Mouse (Mus musculus) spleen, postnatal 14 days (tissue): ENCODE measurements at regions not wholly inside any gene's neighbourhood (a gene's known extent, or its start where the extent isn't known, plus 50 kb on each side); places are given as distances from the start of the nearest gene placed in this dataset.
"Not testable (repeated sequence)": the region's sequence is repeated elsewhere in the genome, so short reads cannot be mapped to it uniquely, and the experiment has no call there.

ENCODE experiments used
- DNase-seq, 2 experiments: peaks; one replicate each; pipeline ENCODE4 v3.0.0; 2021 to 2022; ENCODE audit warnings: low spot score in 2 of 2

- DNase-seq: peak in 1 of 2 experiments; percentile 18
These were observed 74.1 kb upstream of the Diaph3 start for GRCm38 (mm10) chr14:87215099-87215498.

- no peak for DNase-seq
These were observed 76.0 kb upstream of the Diaph3 start for GRCm38 (mm10) chr14:87217042-87217441.

GRCm38 (mm10) chr14:87219975-87220374, 78.9 kb upstream of the Diaph3 start:
- DNase-seq: no peak

GRCm38 (mm10) chr14:87224870-87225269, 83.8 kb upstream of the Diaph3 start:
- DNase-seq: no peak

GRCm38 (mm10) chr14:87249258-87249657, 108.2 kb upstream of the Diaph3 start:
- no peak for DNase-seq

GRCm38 (mm10) chr14:87255484-87256208, 114.6 kb upstream of the Diaph3 start:
- no peak for DNase-seq

- no peak for DNase-seq
These were observed 120.7 kb upstream of the Diaph3 start for GRCm38 (mm10) chr14:87261726-87262125.

GRCm38 (mm10) chr14:87264826-87265225, 123.8 kb upstream of the Diaph3 start:
- no peak for DNase-seq

GRCm38 (mm10) chr14:87266309-87266708, 125.3 kb upstream of the Diaph3 start:
- DNase-seq: no peak

GRCm38 (mm10) chr14:87289266-87289665, 127.2 kb upstream of the Tdrd3 start:
- not testable (repeated sequence) for DNase-seq

GRCm38 (mm10) chr14:87289708-87290243, 126.7 kb upstream of the Tdrd3 start:
- DNase-seq: no peak

- no peak for DNase-seq
These were observed 121.2 kb upstream of the Tdrd3 start for GRCm38 (mm10) chr14:87295206-87295605.

- no peak for DNase-seq
These were observed 119.3 kb upstream of the Tdrd3 start for GRCm38 (mm10) chr14:87297160-87297559.

- no peak for DNase-seq
These were observed 115.6 kb upstream of the Tdrd3 start for GRCm38 (mm10) chr14:87300838-87301237.

- DNase-seq: no peak
These were observed 114.9 kb upstream of the Tdrd3 start for GRCm38 (mm10) chr14:87301564-87301963.

GRCm38 (mm10) chr14:87305481-87305880, 111.0 kb upstream of the Tdrd3 start:
- DNase-seq: no peak

GRCm38 (mm10) chr14:87306011-87306410, 110.4 kb upstream of the Tdrd3 start:
- DNase-seq: no peak

GRCm38 (mm10) chr14:87308016-87308415, 108.4 kb upstream of the Tdrd3 start:
- DNase-seq: no peak

- DNase-seq: no peak
These were observed 104.1 kb upstream of the Tdrd3 start for GRCm38 (mm10) chr14:87312318-87312717.

GRCm38 (mm10) chr14:87314999-87315732, 101.3 kb upstream of the Tdrd3 start:
- DNase-seq: peak in 1 of 2 experiments; percentile 10

- no peak for DNase-seq
These were observed 88.6 kb upstream of the Tdrd3 start for GRCm38 (mm10) chr14:87327841-87328240.

- no peak for DNase-seq
These were observed 78.4 kb upstream of the Tdrd3 start for GRCm38 (mm10) chr14:87337950-87338526.

GRCm38 (mm10) chr14:87344540-87344939, 71.9 kb upstream of the Tdrd3 start:
- no peak for DNase-seq
